Mouse (Mus musculus) lung, adult 2 months (tissue): Measurements from ENCODE around the gene Rem2.

Source experiments
- CTCF ChIP-seq: fragments of 200-500 bp; IDR thresholded peaks from 2 replicates; pipeline ENCODE4 v1.5.1; 2011; ENCODE audit warnings: mild to moderate bottlenecking, low read length, control low read depth; ENCODE audit not compliant: insufficient read depth
- POLR2A ChIP-seq: fragments of 200-500 bp; IDR thresholded peaks from 2 replicates; pipeline ENCODE4 v1.6.1; 2011; ENCODE audit warnings: low read depth, mild to moderate bottlenecking, control low read depth, low read length, borderline replicate concordance; ENCODE audit errors: extremely low read depth

DNA sequence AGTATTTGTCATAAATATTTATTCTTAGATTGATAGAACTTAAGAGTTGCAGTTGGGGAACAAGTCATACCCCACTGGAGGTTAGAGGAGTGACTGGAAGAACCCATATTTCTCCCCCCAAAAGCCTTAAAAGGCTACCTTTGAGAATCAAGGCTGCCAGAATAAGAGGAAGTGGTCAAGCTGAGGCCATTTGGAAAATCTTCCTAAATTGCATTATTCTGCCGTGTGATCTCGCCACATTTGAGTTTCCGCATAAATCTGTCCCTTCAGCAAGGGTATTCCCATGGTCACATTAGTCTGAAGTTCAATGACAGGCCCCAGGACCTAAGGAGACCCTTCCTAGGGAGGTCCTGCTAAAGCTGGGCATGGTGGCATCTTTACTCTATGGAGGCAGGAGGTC lies 33.4 kb upstream of the Rem2 start:
- no peak for TF ChIP-seq CTCF
- TF ChIP-seq POLR2A, result no peak
